Mouse (Mus musculus) brain, adult 10 weeks (tissue): ENCODE data around the gene Spry1. TPM values are rescaled to one million over a fixed set of nuclear protein-coding genes. Genes with fewer than 3 reads are reported as not detected.

Experiments used
- polyA plus RNA-seq: library from polyadenylated mRNA; stranded (reverse); fragments of 350-450 nt; fragmentation: Illumina TruSeq; extraction: RNeasy Lipid Tissue Mini Kit (QIAGEN cat#74804); gene quantifications from one replicate; pipeline ENCODE4 v1.2.3, GENCODE M21; 2015; ENCODE audit warnings: low read depth, low replicate concordance

Spry1 gene
- polyA plus RNA-seq: 7.1 TPM

DNA sequence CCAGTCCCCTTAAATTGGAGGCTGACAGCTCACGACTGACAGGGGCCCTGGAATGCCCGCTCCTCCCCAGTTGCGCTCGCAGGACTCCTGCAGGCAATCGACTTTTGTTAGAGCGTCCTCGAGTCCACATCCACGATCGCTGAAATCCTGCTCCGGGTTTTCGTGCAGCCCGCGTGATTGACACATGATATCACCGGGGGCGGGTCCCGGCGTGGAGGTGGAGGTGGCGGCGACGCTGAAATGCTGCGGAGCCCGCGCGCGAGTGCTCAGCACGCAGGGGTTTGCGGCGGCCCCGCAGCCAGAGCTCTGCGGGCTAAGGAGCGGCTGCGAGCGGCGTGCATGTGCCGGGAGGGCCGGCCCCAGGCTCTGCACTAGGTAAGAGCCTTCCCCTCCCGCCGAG, at the start of gene Spry1:
Gene Spry1 (plus strand): TSS at position 258 of the 400 bp plus-strand sequence.

Other genes starting within 250 kb of the Spry1 start
- gene Spata5, start 220.1 kb upstream of the Spry1 start, polyA plus RNA-seq: 15.0 TPM
- 10.1 TPM for gene Nudt6, start 219.7 kb upstream of the Spry1 start, polyA plus RNA-seq
- 8.7 TPM for gene Gm5148, start 84.5 kb downstream of the Spry1 start, polyA plus RNA-seq